Mouse (Mus musculus) cerebral cortex, adult 2 months (tissue): ENCODE data around the gene Pdgfb.

ENCODE experiments used
- WGBS: fragments of 180-500 bp; shearing (Covaris S2); methylation state at CpG from one replicate; pipeline ENCODE4 v1.1.7; 2018; 5-methylcytosine and 5-hydroxymethylcytosine counted together

Pdgfb gene

GRCm38 (mm10) chr15:80014321-80015210, at the start of gene Pdgfb:
TSS of gene Pdgfb (minus strand) at chr15:80014977.
- under 1% methylated on average over 60 of the region's 60 CpGs for WGBS

GRCm38 (mm10) chr15:80062821-80063220, 48.0 kb upstream of the Pdgfb start:
- WGBS, result 42% methylated on average over 5 of the region's 5 CpGs

GRCm38 (mm10) chr15:80062339-80062738, 47.6 kb upstream of the Pdgfb start:
- WGBS, result 65% methylated on average over 7 of the region's 9 CpGs

GRCm38 (mm10) chr15:80061071-80061550, 46.3 kb upstream of the Pdgfb start:
- WGBS, result 99% methylated on average over 4 of the region's 4 CpGs

GRCm38 (mm10) chr15:80060356-80061070, 45.7 kb upstream of the Pdgfb start:
- 98% methylated on average over 8 of the region's 8 CpGs for WGBS

- 91% methylated on average over 7 of the region's 7 CpGs for WGBS
Measured at GRCm38 (mm10) chr15:80059606-80060005, 44.8 kb upstream of the Pdgfb start.

- 92% methylated on average over 7 of the region's 7 CpGs for WGBS
Measured at GRCm38 (mm10) chr15:80058151-80058550, 43.4 kb upstream of the Pdgfb start.

GRCm38 (mm10) chr15:80054034-80054710, 39.4 kb upstream of the Pdgfb start:
- WGBS, result 90% methylated on average over 7 of the region's 7 CpGs

- 78% methylated on average over 8 of the region's 8 CpGs for WGBS
Measured at GRCm38 (mm10) chr15:80053381-80054033, 38.7 kb upstream of the Pdgfb start.

- 75% methylated on average over 9 of the region's 9 CpGs for WGBS
Measured at GRCm38 (mm10) chr15:80051782-80052181, 37.0 kb upstream of the Pdgfb start.

- WGBS, result 68% methylated on average over 19 of the region's 19 CpGs
Measured at GRCm38 (mm10) chr15:80051092-80051761, 36.5 kb upstream of the Pdgfb start.

- WGBS, result 79% methylated on average over 4 of the region's 4 CpGs
Measured at GRCm38 (mm10) chr15:80050093-80050492, 35.3 kb upstream of the Pdgfb start.

- WGBS, result 78% methylated on average over 5 of the region's 5 CpGs
Measured at GRCm38 (mm10) chr15:80047973-80048372, 33.2 kb upstream of the Pdgfb start.

GRCm38 (mm10) chr15:80047242-80047641, 32.5 kb upstream of the Pdgfb start:
- 84% methylated on average over 2 of the region's 2 CpGs for WGBS

GRCm38 (mm10) chr15:80045749-80046148, 31.0 kb upstream of the Pdgfb start:
- 96% methylated on average over 2 of the region's 2 CpGs for WGBS

- WGBS, result 94% methylated on average over 10 of the region's 10 CpGs
Measured at GRCm38 (mm10) chr15:80044249-80044648, 29.5 kb upstream of the Pdgfb start.

- WGBS, result 72% methylated on average over 4 of the region's 4 CpGs
Measured at GRCm38 (mm10) chr15:80042152-80042551, 27.4 kb upstream of the Pdgfb start.

- WGBS, result 93% methylated on average over 2 of the region's 2 CpGs
Measured at GRCm38 (mm10) chr15:80038110-80038391, 23.3 kb upstream of the Pdgfb start.

- WGBS, result 58% methylated on average over 11 of the region's 11 CpGs
Measured at GRCm38 (mm10) chr15:80037255-80038109, 22.7 kb upstream of the Pdgfb start.

- WGBS, result 88% methylated on average over 6 of the region's 6 CpGs
Measured at GRCm38 (mm10) chr15:80035341-80035885, 20.6 kb upstream of the Pdgfb start.
